Mouse (Mus musculus) neural tube, embryonic 11.5 days (tissue): ENCODE measurements around the gene Prrc2b. TPM values are rescaled to one million over a fixed set of nuclear protein-coding genes. Genes with fewer than 3 reads are reported as not detected.

Experiments used
- ATAC-seq: fragments of 200-750 bp; cut with Nextera tagmentation; 2 replicates; pipeline ENCODE4 v1.8.0; 2017; ENCODE audit warnings: moderate number of reproducible peaks, mild to moderate bottlenecking, moderate TSS enrichment, moderate library complexity; ENCODE audit not compliant: insufficient read depth, low FRiP score, low TSS enrichment
- DNase-seq: peaks from one replicate; pipeline ENCODE4 v3.0.0-alpha.2; 2015; ENCODE audit warnings: low spot score
- H3K27ac ChIP-seq: fragments of 300-500 bp; sonication (generic); 2 replicates; pipeline ENCODE4 v1.5.1; 2014; ENCODE audit warnings: low read depth, mild to moderate bottlenecking, low read length
- H3K27me3 ChIP-seq: fragments of 300-500 bp; sonication (generic); 2 replicates; pipeline ENCODE4 v1.6.1; 2014; ENCODE audit warnings: mild to moderate bottlenecking, low read length, mixed read lengths; ENCODE audit not compliant: control insufficient read depth, insufficient read depth
- H3K36me3 ChIP-seq: fragments of 300-500 bp; sonication (generic); 2 replicates; pipeline ENCODE4 v1.6.1; 2014; ENCODE audit warnings: mild to moderate bottlenecking, low read length, moderate library complexity, mixed read lengths; ENCODE audit not compliant: control insufficient read depth, insufficient read depth
- H3K4me1 ChIP-seq: fragments of 300-500 bp; sonication (generic); 2 replicates; pipeline ENCODE4 v1.6.1; 2014; ENCODE audit warnings: low read length, mixed read lengths; ENCODE audit not compliant: control insufficient read depth, insufficient read depth
- H3K4me2 ChIP-seq: fragments of 300-500 bp; sonication (generic); 2 replicates; pipeline ENCODE4 v1.6.1; 2014; ENCODE audit warnings: low read depth, mild to moderate bottlenecking, moderate library complexity
- H3K4me3 ChIP-seq: fragments of 300-500 bp; sonication (generic); 2 replicates; pipeline ENCODE4 v1.5.1; 2014; ENCODE audit warnings: low read depth, low read length
- H3K9ac ChIP-seq: fragments of 300-500 bp; sonication (generic); 2 replicates; pipeline ENCODE4 v1.6.1; 2014; ENCODE audit warnings: mild to moderate bottlenecking, low read length
- H3K9me3 ChIP-seq: fragments of 300-500 bp; sonication (generic); 2 replicates; pipeline ENCODE4 v1.6.1; 2016; ENCODE audit warnings: low read length; ENCODE audit not compliant: control insufficient read depth
- WGBS: fragments of 180-500 bp; shearing (Covaris S2); extraction: QIAGEN DNeasy Blood & Tissue Kit; methylation state at CpG from one replicate; pipeline ENCODE4 v1.1.7; 2014; 5-methylcytosine and 5-hydroxymethylcytosine counted together
- polyA plus RNA-seq: library from polyadenylated mRNA; unstranded; fragments of >200 nt; fragmentation: Nextera tagmentation; extraction: Ambion mirVana; gene quantifications from 2 replicates; pipeline ENCODE4 v1.2.1, GENCODE M21; 2014

Prrc2b gene
- polyA plus RNA-seq, 1 experiment from 2014 or later: 73.9 TPM

GRCm38 (mm10) chr2:32240591-32240990, 89.7 kb downstream of the Prrc2b start:
- Histone ChIP-seq H3K27ac (no peak overlapping the region), H3K27me3 (no peaks in the 10 kb centered on the region), H3K4me2 (no peak overlapping the region), H3K4me3 (no peak overlapping the region), H3K4me1 (peaks cover 6% of the 10 kb centered on the region; the same call in 1 of the 2 replicates), H3K36me3 (peaks cover 2% of the 10 kb centered on the region; the same call in 1 of the 2 replicates), H3K9ac (no peak overlapping the region), H3K9me3 (no peaks in the 10 kb centered on the region)
- 82% methylated on average over 5 of the region's 5 CpGs for WGBS
- DNase-seq (no peak), ATAC-seq (no peak)

GRCm38 (mm10) chr2:32242986-32243385, 92.1 kb downstream of the Prrc2b start:
- Histone ChIP-seq H3K36me3 (peaks cover 6% of the 10 kb centered on the region; the same call in 1 of the 2 replicates), H3K27me3 (no peaks in the 10 kb centered on the region), H3K27ac (no peak overlapping the region), H3K4me2 (no peak overlapping the region), H3K9me3 (no peaks in the 10 kb centered on the region), H3K4me1 (no peaks in the 10 kb centered on the region), H3K4me3 (no peak overlapping the region), H3K9ac (no peak overlapping the region)
- no peak for DNase-seq
- WGBS: 97% methylated on average over 4 of the region's 4 CpGs
- ATAC-seq: no peak

- Histone ChIP-seq H3K27me3 (no peaks in the 10 kb centered on the region), H3K9me3 (no peaks in the 10 kb centered on the region), H3K4me2 (no peak overlapping the region), H3K27ac (no peak overlapping the region), H3K9ac (no peak overlapping the region), H3K4me3 (no peak overlapping the region), H3K4me1 (no peaks in the 10 kb centered on the region), H3K36me3 (peaks cover 19% of the 10 kb centered on the region)
- DNase-seq (no peak), ATAC-seq (no peak)
- WGBS: 89% methylated on average over 4 of the region's 4 CpGs
Measured at GRCm38 (mm10) chr2:32246741-32247140, 95.9 kb downstream of the Prrc2b start.

- no peak overlapping the region for H3K4me3 ChIP-seq
- no peak overlapping the region for H3K4me2 ChIP-seq
- H3K27me3 ChIP-seq: no peaks in the 10 kb centered on the region
- no peak for DNase-seq
- ATAC-seq: no peak
- peaks cover 22% of the 10 kb centered on the region for H3K36me3 ChIP-seq
- no peak overlapping the region for H3K27ac ChIP-seq
- 84% methylated on average over 10 of the region's 10 CpGs for WGBS
- no peaks in the 10 kb centered on the region for H3K4me1 ChIP-seq
- H3K9me3 ChIP-seq: no peaks in the 10 kb centered on the region
- no peak overlapping the region for H3K9ac ChIP-seq
Measured at GRCm38 (mm10) chr2:32248377-32249361, 97.8 kb downstream of the Prrc2b start.

GRCm38 (mm10) chr2:32251791-32252527, 101.1 kb downstream of the Prrc2b start:
- Histone ChIP-seq H3K4me2 (no peak overlapping the region), H3K36me3 (peaks cover 24% of the 10 kb centered on the region), H3K4me3 (no peak overlapping the region), H3K4me1 (no peaks in the 10 kb centered on the region), H3K9me3 (no peaks in the 10 kb centered on the region), H3K9ac (no peak overlapping the region), H3K27me3 (no peaks in the 10 kb centered on the region), H3K27ac (no peak overlapping the region)
- no peak for DNase-seq
- ATAC-seq: no peak
- WGBS: 91% methylated on average over 12 of the region's 12 CpGs

GRCm38 (mm10) chr2:32252658-32253057, 101.8 kb downstream of the Prrc2b start:
- Histone ChIP-seq H3K4me1 (no peaks in the 10 kb centered on the region), H3K36me3 (peaks cover 26% of the 10 kb centered on the region), H3K9ac (no peak overlapping the region), H3K4me3 (no peak overlapping the region), H3K9me3 (no peaks in the 10 kb centered on the region), H3K4me2 (no peak overlapping the region), H3K27ac (no peak overlapping the region), H3K27me3 (no peaks in the 10 kb centered on the region)
- ATAC-seq (no peak), DNase-seq (no peak)
- 86% methylated on average over 5 of the region's 5 CpGs for WGBS

- 88% methylated on average over 1 of the region's 1 CpGs for WGBS
- H3K27me3 ChIP-seq: no peaks in the 10 kb centered on the region
- no peak for ATAC-seq
Measured at GRCm38 (mm10) chr2:32253352-32253751, 102.5 kb downstream of the Prrc2b start.

GRCm38 (mm10) chr2:32254563-32254962, 103.7 kb downstream of the Prrc2b start:
- H3K4me2 ChIP-seq: no peak overlapping the region
- H3K4me3 ChIP-seq: no peak overlapping the region
- H3K36me3 ChIP-seq: peaks cover 24% of the 10 kb centered on the region
- 87% methylated on average over 5 of the region's 5 CpGs for WGBS
- H3K9me3 ChIP-seq: no peaks in the 10 kb centered on the region
- peaks cover 6% of the 10 kb centered on the region for H3K4me1 ChIP-seq
- no peaks in the 10 kb centered on the region for H3K27me3 ChIP-seq
- H3K27ac ChIP-seq: no peak overlapping the region
- DNase-seq (no peak), ATAC-seq (no peak)
- H3K9ac ChIP-seq: no peak overlapping the region

More at GRCm38 (mm10) chr2:32253352-32253751, 102.5 kb downstream of the Prrc2b start:
- no peak overlapping the region for H3K9ac ChIP-seq
- H3K4me1 ChIP-seq: no peaks in the 10 kb centered on the region
- H3K9me3 ChIP-seq: no peaks in the 10 kb centered on the region
- no peak overlapping the region for H3K4me2 ChIP-seq
- no peak overlapping the region for H3K27ac ChIP-seq
- H3K4me3 ChIP-seq: no peak overlapping the region
- H3K36me3 ChIP-seq: peaks cover 27% of the 10 kb centered on the region
- no peak for DNase-seq
